Mouse (Mus musculus) testis, adult 2 months (tissue): Measurements from ENCODE around the gene Zfp341. TPM values are rescaled to one million over a fixed set of nuclear protein-coding genes. Genes with fewer than 3 reads are reported as not detected.

Experiments used
- H3K27ac ChIP-seq: fragments of 200-500 bp; 2 replicates; pipeline ENCODE4 v1.5.1; 2012; ENCODE audit warnings: low read depth, low read length; ENCODE audit not compliant: control insufficient read depth, insufficient read depth
- H3K27me3 ChIP-seq: fragments of 200-500 bp; 2 replicates; pipeline ENCODE4 v1.6.1; 2012; ENCODE audit warnings: mild to moderate bottlenecking, low read length, moderate library complexity; ENCODE audit not compliant: control insufficient read depth, insufficient read depth
- H3K36me3 ChIP-seq: fragments of 200-500 bp; 2 replicates; pipeline ENCODE4 v1.6.1; 2012; ENCODE audit warnings: mild to moderate bottlenecking, low read length; ENCODE audit not compliant: control insufficient read depth, insufficient read depth
- H3K4me1 ChIP-seq: fragments of 200-500 bp; 2 replicates; pipeline ENCODE4 v1.6.1; 2012; ENCODE audit warnings: low read length; ENCODE audit not compliant: control insufficient read depth, insufficient read depth
- H3K4me3 ChIP-seq: fragments of 200-500 bp; 2 replicates; pipeline ENCODE4 v1.5.1; 2012; ENCODE audit warnings: low read depth, mild to moderate bottlenecking, low read length, moderate library complexity, mixed read lengths; ENCODE audit not compliant: control insufficient read depth
- CTCF ChIP-seq: fragments of 200-500 bp; IDR thresholded peaks from 2 replicates; pipeline ENCODE4 v1.5.1; 2012; ENCODE audit warnings: low read depth, mild to moderate bottlenecking, inconsistent platforms, low read length, moderate library complexity; ENCODE audit not compliant: control insufficient read depth, insufficient read depth, insufficient replicate concordance
- POLR2A ChIP-seq: fragments of 200-500 bp; IDR thresholded peaks from 2 replicates; pipeline ENCODE4 v1.6.1; 2012; ENCODE audit warnings: low read depth, mild to moderate bottlenecking, inconsistent platforms, low read length, moderate library complexity; ENCODE audit not compliant: control insufficient read depth
- polyA plus RNA-seq: library from polyadenylated mRNA; depleted of rRNA; stranded (reverse); fragments of >200 nt; gene quantifications from 2 replicates; pipeline ENCODE4 v1.2.3, GENCODE M21; 2012

Gene Zfp341
- polyA plus RNA-seq, 1 experiment, result 1.1 TPM

GRCm38 (mm10) chr2:154589051-154589450, 24.0 kb upstream of the Zfp341 start:
- Histone ChIP-seq H3K4me3 (no peak overlapping the region), H3K36me3 (no peaks in the 10 kb centered on the region), H3K4me1 (no peaks in the 10 kb centered on the region), H3K27ac (no peak overlapping the region), H3K27me3 (no peaks in the 10 kb centered on the region)
- no peak for TF ChIP-seq CTCF
- TF ChIP-seq POLR2A, result no peak

GRCm38 (mm10) chr2:154591239-154591638, 21.9 kb upstream of the Zfp341 start:
- H3K27me3 ChIP-seq, result no peaks in the 10 kb centered on the region
- no peaks in the 10 kb centered on the region for H3K4me1 ChIP-seq
- H3K36me3 ChIP-seq, result no peaks in the 10 kb centered on the region
- TF ChIP-seq POLR2A, result no peak
- no peak for TF ChIP-seq CTCF
- H3K4me3 ChIP-seq, result no peak overlapping the region
- no peak overlapping the region for H3K27ac ChIP-seq

- no peaks in the 10 kb centered on the region for H3K36me3 ChIP-seq
- no peak overlapping the region for H3K4me3 ChIP-seq
- TF ChIP-seq CTCF (peak; percentile 40; the same call in 1 of the 2 replicates), POLR2A (no peak)
- no peaks in the 10 kb centered on the region for H3K4me1 ChIP-seq
- H3K27me3 ChIP-seq, result no peaks in the 10 kb centered on the region
- H3K27ac ChIP-seq, result no peak overlapping the region
These were observed 20.1 kb upstream of the Zfp341 start for GRCm38 (mm10) chr2:154593025-154593424.

- TF ChIP-seq CTCF (no peak), POLR2A (no peak)
- Histone ChIP-seq H3K36me3 (no peaks in the 10 kb centered on the region), H3K4me3 (no peak overlapping the region), H3K27ac (no peak overlapping the region), H3K27me3 (no peaks in the 10 kb centered on the region), H3K4me1 (no peaks in the 10 kb centered on the region)
These were observed 17.3 kb upstream of the Zfp341 start for GRCm38 (mm10) chr2:154595775-154596174.

- H3K27me3 ChIP-seq, result no peaks in the 10 kb centered on the region
- H3K36me3 ChIP-seq, result no peaks in the 10 kb centered on the region
- H3K4me3 ChIP-seq, result no peak overlapping the region
- H3K27ac ChIP-seq, result no peak overlapping the region
- no peaks in the 10 kb centered on the region for H3K4me1 ChIP-seq
- TF ChIP-seq POLR2A, result no peak
- TF ChIP-seq CTCF, result no peak
These were observed 15.7 kb upstream of the Zfp341 start for GRCm38 (mm10) chr2:154597399-154597798.

GRCm38 (mm10) chr2:154600586-154600985, 12.5 kb upstream of the Zfp341 start:
- Histone ChIP-seq H3K36me3 (no peaks in the 10 kb centered on the region), H3K4me3 (no peak overlapping the region), H3K27ac (no peak overlapping the region), H3K4me1 (no peaks in the 10 kb centered on the region), H3K27me3 (no peaks in the 10 kb centered on the region)
- TF ChIP-seq POLR2A (no peak), CTCF (no peak)

GRCm38 (mm10) chr2:154601324-154601723, 11.8 kb upstream of the Zfp341 start:
- no peaks in the 10 kb centered on the region for H3K36me3 ChIP-seq

GRCm38 (mm10) chr2:154603007-154603637, 10.0 kb upstream of the Zfp341 start:
- peak overlapping the region; percentile 86 for H3K4me3 ChIP-seq
- no peaks in the 10 kb centered on the region for H3K4me1 ChIP-seq
- no peak overlapping the region for H3K27ac ChIP-seq
- no peaks in the 10 kb centered on the region for H3K27me3 ChIP-seq
- TF ChIP-seq POLR2A, result no peak
- no peak for TF ChIP-seq CTCF
- H3K36me3 ChIP-seq, result no peaks in the 10 kb centered on the region

More at GRCm38 (mm10) chr2:154601324-154601723, 11.8 kb upstream of the Zfp341 start:
- H3K27ac ChIP-seq, result no peak overlapping the region
- H3K4me1 ChIP-seq, result no peaks in the 10 kb centered on the region
- TF ChIP-seq CTCF (no peak), POLR2A (no peak)
- H3K4me3 ChIP-seq, result no peak overlapping the region
- H3K27me3 ChIP-seq, result no peaks in the 10 kb centered on the region
